Mouse (Mus musculus) layer of hippocampus, adult 9-11 months (tissue): Measurements from ENCODE around the gene Rnf157.
"Not testable (repeated sequence)": the region's sequence is repeated elsewhere in the genome, so short reads cannot be mapped to it uniquely, and the experiment has no call there.

ENCODE experiments used
- DNase-seq: peaks from one replicate; pipeline ENCODE4 v3.0.0; 2022

Gene Rnf157

GRCm38 (mm10) chr11:116416196-116416943 is 3.5 kb upstream of the Rnf157 start:
- no peak for DNase-seq

GRCm38 (mm10) chr11:116413631-116414022 is 795 bp upstream of the Rnf157 start:
- DNase-seq: no peak

GRCm38 (mm10) chr11:116412028-116412827 is 604 bp downstream of the Rnf157 start:
- no peak for DNase-seq

GRCm38 (mm10) chr11:116411582-116411981 is 1.2 kb downstream of the Rnf157 start:
- DNase-seq: no peak

- DNase-seq: not testable (repeated sequence)
These were observed 2.4 kb downstream of the Rnf157 start for GRCm38 (mm10) chr11:116410415-116410814.

- no peak for DNase-seq
These were observed 3.8 kb downstream of the Rnf157 start for GRCm38 (mm10) chr11:116409008-116409407.

GRCm38 (mm10) chr11:116406231-116406728 is 6.6 kb downstream of the Rnf157 start:
- no peak for DNase-seq

- no peak for DNase-seq
These were observed 7.2 kb downstream of the Rnf157 start for GRCm38 (mm10) chr11:116405601-116406000.

- DNase-seq: no peak
These were observed 12.3 kb downstream of the Rnf157 start for GRCm38 (mm10) chr11:116400560-116400959.

GRCm38 (mm10) chr11:116398348-116398677 is 14.5 kb downstream of the Rnf157 start:
- DNase-seq: no peak

GRCm38 (mm10) chr11:116397517-116398347 is 15.1 kb downstream of the Rnf157 start:
- DNase-seq: no peak

- DNase-seq: no peak
These were observed 15.9 kb downstream of the Rnf157 start for GRCm38 (mm10) chr11:116396934-116397330.

- no peak for DNase-seq
These were observed 16.4 kb downstream of the Rnf157 start for GRCm38 (mm10) chr11:116396276-116396933.

- DNase-seq: no peak
These were observed 18.1 kb downstream of the Rnf157 start for GRCm38 (mm10) chr11:116394769-116395168.

- DNase-seq: peak; percentile 39
These were observed 23.9 kb downstream of the Rnf157 start for GRCm38 (mm10) chr11:116388841-116389480.

GRCm38 (mm10) chr11:116387086-116388071 is 25.5 kb downstream of the Rnf157 start:
- DNase-seq: no peak

- DNase-seq: no peak
These were observed 26.8 kb downstream of the Rnf157 start for GRCm38 (mm10) chr11:116385999-116386398.

- no peak for DNase-seq
These were observed 28.7 kb downstream of the Rnf157 start for GRCm38 (mm10) chr11:116384171-116384570.

GRCm38 (mm10) chr11:116383070-116383469 is 29.8 kb downstream of the Rnf157 start:
- DNase-seq: not testable (repeated sequence)

- no peak for DNase-seq
These were observed 32.1 kb downstream of the Rnf157 start for GRCm38 (mm10) chr11:116380767-116381166.

GRCm38 (mm10) chr11:116379530-116379929 is 33.3 kb downstream of the Rnf157 start:
- no peak for DNase-seq
